Mouse (Mus musculus) kidney, adult 2 months (tissue): ENCODE results near the gene Met.

Experiments used
- CTCF ChIP-seq: fragments of 200-500 bp; conservative IDR thresholded peaks from 2 replicates; pipeline ENCODE4 v1.5.1; 2011; ENCODE audit warnings: low read depth, mild to moderate bottlenecking, control low read depth, low read length, moderate library complexity, mixed read lengths; ENCODE audit not compliant: insufficient read depth, insufficient read length
- POLR2A ChIP-seq: fragments of 200-500 bp; IDR thresholded peaks from one replicate; pipeline ENCODE4 v1.6.1; 2011; ENCODE audit warnings: low read depth, low read length, control low read depth

DNA sequence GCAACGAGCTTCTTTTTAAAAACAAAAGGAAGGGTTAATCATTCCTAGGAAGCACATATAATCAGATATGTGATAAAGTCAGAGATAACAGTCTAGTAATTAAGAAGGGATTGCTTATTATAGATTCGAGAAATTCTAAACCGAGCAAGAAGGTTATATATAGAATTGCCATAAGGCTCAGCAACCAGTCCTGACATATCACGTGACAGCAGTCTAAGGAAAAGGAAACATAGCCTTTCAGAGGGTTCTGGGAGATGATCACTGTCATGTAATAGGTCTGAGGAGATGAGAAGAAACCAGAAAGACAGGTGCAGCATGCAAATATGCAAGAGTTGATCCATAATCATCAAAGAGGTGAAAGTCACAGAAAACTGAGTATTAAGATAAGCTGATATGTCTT is 59.3 kb downstream of the Met start:
- TF ChIP-seq CTCF (no peak), POLR2A (no peak)
